Mouse (Mus musculus) heart, embryonic 14.5 days (tissue): ENCODE measurements at regions not wholly inside any gene's neighbourhood (a gene's known extent, or its start where the extent isn't known, plus 50 kb on each side); places are given as distances from the start of the nearest gene placed in this dataset.

ENCODE experiments used
- ATAC-seq: fragments of 200-750 bp; cut with Nextera tagmentation; 2 replicates; pipeline ENCODE4 v1.8.0; 2017; ENCODE audit warnings: low read depth, moderate TSS enrichment; ENCODE audit not compliant: insufficient number of reproducible peaks, insufficient read depth, low FRiP score
- H3K27ac ChIP-seq, 2 experiments: fragments of 200-500 bp in 1 of 2; fragments of 300-500 bp in 1 of 2; sonication (generic) in 1 of 2; replicated peaks in 1 of 2; 2 replicates each; pipeline ENCODE4 v1.5.1; 2012 to 2014; ENCODE audit warnings: low read depth in 2 of 2, low read length in 2 of 2, control low read depth in 1 of 2, mild to moderate bottlenecking in 1 of 2, mixed read lengths in 1 of 2; ENCODE audit not compliant: control insufficient read depth in 1 of 2, insufficient read depth in 1 of 2
- H3K27me3 ChIP-seq: fragments of 300-500 bp; sonication (generic); 2 replicates; pipeline ENCODE4 v1.6.1; 2014; ENCODE audit warnings: mild to moderate bottlenecking, low read length, control low read depth; ENCODE audit not compliant: control insufficient read depth, insufficient read depth
- H3K36me3 ChIP-seq: fragments of 300-500 bp; sonication (generic); 2 replicates; pipeline ENCODE4 v1.6.1; 2014; ENCODE audit warnings: mild to moderate bottlenecking, control low read depth, low read length, mixed read lengths; ENCODE audit not compliant: control insufficient read depth, insufficient read depth
- H3K4me1 ChIP-seq, 2 experiments: fragments of 200-500 bp in 1 of 2; fragments of 300-500 bp in 1 of 2; sonication (generic) in 1 of 2; 2 replicates each; pipeline ENCODE4 v1.6.1; 2012 to 2014; ENCODE audit warnings: low read length in 2 of 2, control low read depth in 1 of 2, mixed read lengths in 1 of 2; ENCODE audit not compliant: control insufficient read depth in 2 of 2, insufficient read depth in 2 of 2
- H3K4me2 ChIP-seq: fragments of 300-500 bp; sonication (generic); 2 replicates; pipeline ENCODE4 v1.6.1; 2014; ENCODE audit warnings: mild to moderate bottlenecking, low read length
- H3K4me3 ChIP-seq, 2 experiments: fragments of 200-500 bp in 1 of 2; fragments of 300-500 bp in 1 of 2; sonication (generic) in 1 of 2; 2 replicates each; pipeline ENCODE4 v1.5.1; 2012 to 2014; ENCODE audit warnings: low read length in 2 of 2, mild to moderate bottlenecking in 2 of 2, control low read depth in 1 of 2, low read depth in 1 of 2, moderate library complexity in 1 of 2; ENCODE audit not compliant: control insufficient read depth in 1 of 2, insufficient read depth in 1 of 2
- H3K9ac ChIP-seq: fragments of 300-500 bp; sonication (generic); 2 replicates; pipeline ENCODE4 v1.6.1; 2014; ENCODE audit warnings: mild to moderate bottlenecking, low read length
- H3K9me3 ChIP-seq: fragments of 300-500 bp; sonication (generic); 2 replicates; pipeline ENCODE4 v1.6.1; 2016; ENCODE audit warnings: low read length, control low read depth; ENCODE audit not compliant: control insufficient read depth
- WGBS: fragments of 180-500 bp; shearing (Covaris S2); extraction: QIAGEN DNeasy Blood & Tissue Kit; methylation state at CpG from one replicate; pipeline ENCODE4 v1.1.7; 2014; 5-methylcytosine and 5-hydroxymethylcytosine counted together

- H3K4me3 ChIP-seq, result peak overlapping the region; percentile 1 to 12; a peak in 2 of 4 replicates
- H3K9me3 ChIP-seq, result no peaks in the 10 kb centered on the region
- no peak overlapping the region for H3K9ac ChIP-seq
- H3K27me3 ChIP-seq, result no peaks in the 10 kb centered on the region
- no peak overlapping the region for H3K27ac ChIP-seq
- H3K4me2 ChIP-seq, result peak overlapping the region; percentile 52
- H3K4me1 ChIP-seq, result peaks cover 0 to 4% of the 10 kb centered on the region in 2 experiments; a peak in 3 of 4 replicates
- no peak for ATAC-seq
- WGBS, result 46% methylated on average over 13 of the region's 13 CpGs
- no peaks in the 10 kb centered on the region for H3K36me3 ChIP-seq
Measured at GRCm38 (mm10) chr11:25288346-25288745, 922.2 kb downstream of the 5730522E02Rik start.

- WGBS, result 88% methylated on average over 13 of the region's 13 CpGs
- no peak overlapping the region for H3K9ac ChIP-seq
- no peak overlapping the region for H3K27ac ChIP-seq
- H3K36me3 ChIP-seq, result no peaks in the 10 kb centered on the region
- peaks cover 0 to 4% of the 10 kb centered on the region in 2 experiments; a peak in 3 of 4 replicates for H3K4me1 ChIP-seq
- H3K9me3 ChIP-seq, result no peaks in the 10 kb centered on the region
- peak overlapping the region; percentile 52 for H3K4me2 ChIP-seq
- ATAC-seq, result no peak
- H3K4me3 ChIP-seq, result no peak overlapping the region
- H3K27me3 ChIP-seq, result no peaks in the 10 kb centered on the region
Measured at GRCm38 (mm10) chr11:25287458-25288247, 922.9 kb downstream of the 5730522E02Rik start.

- Histone ChIP-seq H3K4me2 (no peak overlapping the region), H3K9me3 (no peaks in the 10 kb centered on the region), H3K27me3 (no peaks in the 10 kb centered on the region), H3K27ac (no peak overlapping the region), H3K36me3 (no peaks in the 10 kb centered on the region), H3K4me3 (no peak overlapping the region), H3K4me1 (no peaks in the 10 kb centered on the region), H3K9ac (no peak overlapping the region)
- no peak for ATAC-seq
- WGBS, result 33% methylated on average over 7 of the region's 7 CpGs
Measured at GRCm38 (mm10) chr11:25269936-25270540, 940.5 kb downstream of the 5730522E02Rik start.

GRCm38 (mm10) chr11:25262906-25263305 is 947.7 kb downstream of the 5730522E02Rik start:
- no peak for ATAC-seq
- H3K4me1 ChIP-seq, result no peaks in the 10 kb centered on the region
- no peak overlapping the region for H3K9ac ChIP-seq
- H3K36me3 ChIP-seq, result no peaks in the 10 kb centered on the region
- no peak overlapping the region for H3K27ac ChIP-seq
- no peak overlapping the region for H3K4me3 ChIP-seq
- no peaks in the 10 kb centered on the region for H3K9me3 ChIP-seq
- H3K4me2 ChIP-seq, result no peak overlapping the region
- 47% methylated on average over 4 of the region's 4 CpGs for WGBS
- H3K27me3 ChIP-seq, result no peaks in the 10 kb centered on the region

- Histone ChIP-seq H3K36me3 (no peaks in the 10 kb centered on the region), H3K27ac (no peak overlapping the region), H3K9me3 (no peaks in the 10 kb centered on the region), H3K27me3 (no peaks in the 10 kb centered on the region), H3K4me2 (no peak overlapping the region), H3K9ac (no peak overlapping the region), H3K4me1 (no peaks in the 10 kb centered on the region), H3K4me3 (no peak overlapping the region)
- no peak for ATAC-seq
- 56% methylated on average over 1 of the region's 1 CpGs for WGBS
Measured at GRCm38 (mm10) chr11:25259691-25260090, 950.9 kb downstream of the 5730522E02Rik start.

- WGBS, result 67% methylated on average over 4 of the region's 4 CpGs
- ATAC-seq, result no peak
- no peak overlapping the region for H3K9ac ChIP-seq
- no peak overlapping the region for H3K27ac ChIP-seq
- H3K9me3 ChIP-seq, result no peaks in the 10 kb centered on the region
- H3K4me2 ChIP-seq, result no peak overlapping the region
- no peaks in the 10 kb centered on the region for H3K36me3 ChIP-seq
- H3K27me3 ChIP-seq, result no peaks in the 10 kb centered on the region
- H3K4me3 ChIP-seq, result no peak overlapping the region
- no peaks in the 10 kb centered on the region for H3K4me1 ChIP-seq
Measured at GRCm38 (mm10) chr11:25233360-25233890, 977.1 kb downstream of the 5730522E02Rik start.
